Mouse (Mus musculus) hindbrain, embryonic 15.5 days (tissue): ENCODE data around the gene B3glct. TPM values are rescaled to one million over a fixed set of nuclear protein-coding genes. Genes with fewer than 3 reads are reported as not detected.

Experiments
- ATAC-seq: fragments of 200-750 bp; cut with Nextera tagmentation; 2 replicates; pipeline ENCODE4 v1.8.0; 2017; ENCODE audit warnings: low read depth, moderate number of reproducible peaks, moderate TSS enrichment; ENCODE audit not compliant: low FRiP score
- H3K27ac ChIP-seq: fragments of 300-500 bp; sonication (generic); replicated peaks from 2 replicates; pipeline ENCODE4 v1.5.1; 2015; ENCODE audit warnings: mild to moderate bottlenecking, inconsistent platforms
- H3K27me3 ChIP-seq: fragments of 300-500 bp; sonication (generic); 2 replicates; pipeline ENCODE4 v1.6.1; 2015; ENCODE audit warnings: control low read depth, inconsistent platforms
- H3K36me3 ChIP-seq: fragments of 300-500 bp; sonication (generic); 2 replicates; pipeline ENCODE4 v1.6.1; 2015; ENCODE audit warnings: control low read depth, inconsistent platforms
- H3K4me1 ChIP-seq: fragments of 300-500 bp; sonication (generic); replicated peaks from 2 replicates; pipeline ENCODE4 v1.6.1; 2015; ENCODE audit warnings: control low read depth, inconsistent platforms
- H3K4me2 ChIP-seq: fragments of 300-500 bp; sonication (generic); 2 replicates; pipeline ENCODE4 v1.6.1; 2015; ENCODE audit warnings: moderate library complexity, mild to moderate bottlenecking, inconsistent platforms
- H3K4me3 ChIP-seq: fragments of 300-500 bp; sonication (generic); 2 replicates; pipeline ENCODE4 v1.5.1; 2015; ENCODE audit warnings: mild to moderate bottlenecking, inconsistent platforms
- H3K9ac ChIP-seq: fragments of 300-500 bp; sonication (generic); 2 replicates; pipeline ENCODE4 v1.6.1; 2015; ENCODE audit warnings: inconsistent platforms
- H3K9me3 ChIP-seq: fragments of 300-500 bp; sonication (generic); 2 replicates; pipeline ENCODE4 v1.6.1; 2016; ENCODE audit warnings: control low read depth, inconsistent platforms
- WGBS: fragments of 180-500 bp; shearing (Covaris S2); methylation state at CpG from one replicate; pipeline ENCODE4 v1.1.7; 2015; 5-methylcytosine and 5-hydroxymethylcytosine counted together
- polyA plus RNA-seq: library from polyadenylated mRNA; unstranded; fragments of >200 nt; fragmentation: Nextera tagmentation; extraction: Ambion mirVana; gene quantifications from 2 replicates; pipeline ENCODE4 v1.2.1, GENCODE M21; 2015

Gene B3glct
- polyA plus RNA-seq, 1 experiment from 2014 or later, result 14.8 TPM

DNA sequence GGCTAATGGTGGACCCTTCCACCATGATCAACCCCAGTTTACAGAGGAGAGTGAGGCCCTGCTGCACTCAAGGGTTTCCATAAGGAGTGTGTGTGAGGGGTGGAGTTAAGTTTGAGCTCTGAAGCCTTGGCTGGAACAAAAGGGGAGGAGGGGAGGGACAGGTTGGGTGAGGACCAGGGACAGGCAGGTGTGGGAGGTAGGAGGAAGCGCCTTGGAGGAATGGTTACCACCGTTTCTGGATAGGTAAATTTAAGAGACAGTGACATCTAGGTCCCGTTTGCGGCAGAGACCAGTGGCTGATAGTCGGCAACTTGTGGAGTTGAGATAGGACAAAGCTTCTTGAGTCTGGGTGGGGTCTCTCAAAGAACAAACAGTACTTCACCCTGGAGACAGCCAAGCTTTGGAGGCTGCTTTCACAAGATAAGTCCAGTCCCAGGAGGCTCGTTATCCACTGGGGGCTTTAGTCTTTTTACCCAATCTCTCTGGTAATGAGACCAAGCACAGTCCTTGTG is 29.1 kb upstream of the B3glct start:
- Histone ChIP-seq H3K36me3 (no peaks in the 10 kb centered on the region), H3K9ac (no peak overlapping the region), H3K4me3 (no peak overlapping the region), H3K9me3 (no peaks in the 10 kb centered on the region), H3K27ac (no peak overlapping the region), H3K4me1 (peaks cover 19% of the 10 kb centered on the region), H3K4me2 (no peak overlapping the region), H3K27me3 (no peaks in the 10 kb centered on the region)
- no peak for ATAC-seq
- WGBS, result 86% methylated on average over 6 of the region's 6 CpGs

- no peak overlapping the region for H3K4me2 ChIP-seq
- H3K4me3 ChIP-seq, result no peak overlapping the region
- H3K9ac ChIP-seq, result no peak overlapping the region
- no peaks in the 10 kb centered on the region for H3K27me3 ChIP-seq
- 75% methylated on average over 14 of the region's 14 CpGs for WGBS
- H3K9me3 ChIP-seq, result no peaks in the 10 kb centered on the region
- no peak overlapping the region for H3K27ac ChIP-seq
- H3K4me1 ChIP-seq, result peaks cover 19% of the 10 kb centered on the region
- ATAC-seq, result no peak
- H3K36me3 ChIP-seq, result no peaks in the 10 kb centered on the region
Measured at GRCm38 (mm10) chr5:149649499-149650178, 28.4 kb upstream of the B3glct start.

- no peak overlapping the region for H3K4me3 ChIP-seq
- ATAC-seq, result peak; percentile 25; the same call in 1 of the 2 replicates
- H3K36me3 ChIP-seq, result no peaks in the 10 kb centered on the region
- no peaks in the 10 kb centered on the region for H3K27me3 ChIP-seq
- no peaks in the 10 kb centered on the region for H3K9me3 ChIP-seq
- no peak overlapping the region for H3K27ac ChIP-seq
- H3K4me2 ChIP-seq, result no peak overlapping the region
- H3K9ac ChIP-seq, result no peak overlapping the region
- 65% methylated on average over 4 of the region's 4 CpGs for WGBS
- H3K4me1 ChIP-seq, result peaks cover 19% of the 10 kb centered on the region
Measured at GRCm38 (mm10) chr5:149650179-149650553, 27.9 kb upstream of the B3glct start.

DNA sequence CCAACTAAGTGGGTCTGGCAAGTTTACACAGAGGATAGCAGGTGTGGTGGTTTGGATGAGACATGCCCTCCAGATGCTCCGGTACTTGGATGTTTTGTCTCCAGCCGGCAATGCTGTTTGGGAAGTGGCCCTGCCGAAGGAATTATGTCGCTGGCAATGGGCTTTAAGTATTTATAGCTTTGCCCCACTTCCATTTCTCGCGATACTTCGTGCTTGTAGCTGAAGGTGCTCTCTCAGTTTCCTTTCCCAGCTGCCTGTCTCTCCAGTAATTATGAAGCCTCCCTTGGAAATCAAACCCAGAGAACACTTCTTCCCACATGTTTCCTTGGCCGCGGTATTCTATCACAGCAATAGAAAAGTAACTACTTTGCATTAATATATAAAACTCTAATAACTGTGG is 22.4 kb upstream of the B3glct start:
- H3K27me3 ChIP-seq, result no peaks in the 10 kb centered on the region
- no peaks in the 10 kb centered on the region for H3K9me3 ChIP-seq
- no peak overlapping the region for H3K4me3 ChIP-seq
- no peak overlapping the region for H3K9ac ChIP-seq
- no peak for ATAC-seq
- WGBS, result 83% methylated on average over 9 of the region's 9 CpGs
- H3K27ac ChIP-seq, result no peak overlapping the region
- H3K4me2 ChIP-seq, result no peak overlapping the region
- H3K36me3 ChIP-seq, result no peaks in the 10 kb centered on the region
- no peaks in the 10 kb centered on the region; the same call in 1 of the 2 replicates for H3K4me1 ChIP-seq

DNA sequence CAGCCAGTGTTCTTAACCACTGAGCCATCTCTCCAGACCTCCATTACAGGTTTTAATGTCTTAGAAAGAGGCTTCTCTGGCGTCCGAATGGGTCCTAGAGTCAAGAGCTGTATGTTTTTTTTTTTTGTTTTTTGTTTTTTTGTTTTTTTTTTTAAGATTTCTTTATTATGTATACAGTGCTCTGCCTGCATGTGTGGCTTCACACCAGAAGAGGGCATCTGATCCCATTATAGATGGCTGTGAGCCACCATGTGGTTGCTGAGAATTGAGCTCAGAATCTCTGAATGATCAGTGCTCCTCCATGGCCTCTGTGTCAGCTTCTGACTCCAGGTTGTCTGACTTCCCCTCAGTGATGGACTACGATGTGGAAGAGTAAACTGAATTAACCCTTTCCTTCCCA is 20.0 kb upstream of the B3glct start:
- no peaks in the 10 kb centered on the region for H3K36me3 ChIP-seq
- H3K4me3 ChIP-seq, result no peak overlapping the region
- H3K27me3 ChIP-seq, result no peaks in the 10 kb centered on the region
- H3K9ac ChIP-seq, result no peak overlapping the region
- H3K27ac ChIP-seq, result no peak overlapping the region
- H3K4me1 ChIP-seq, result no peaks in the 10 kb centered on the region; the same call in 1 of the 2 replicates
- H3K9me3 ChIP-seq, result no peaks in the 10 kb centered on the region
- no peak for ATAC-seq
- WGBS, result 63% methylated on average over 3 of the region's 3 CpGs
- no peak overlapping the region for H3K4me2 ChIP-seq

DNA sequence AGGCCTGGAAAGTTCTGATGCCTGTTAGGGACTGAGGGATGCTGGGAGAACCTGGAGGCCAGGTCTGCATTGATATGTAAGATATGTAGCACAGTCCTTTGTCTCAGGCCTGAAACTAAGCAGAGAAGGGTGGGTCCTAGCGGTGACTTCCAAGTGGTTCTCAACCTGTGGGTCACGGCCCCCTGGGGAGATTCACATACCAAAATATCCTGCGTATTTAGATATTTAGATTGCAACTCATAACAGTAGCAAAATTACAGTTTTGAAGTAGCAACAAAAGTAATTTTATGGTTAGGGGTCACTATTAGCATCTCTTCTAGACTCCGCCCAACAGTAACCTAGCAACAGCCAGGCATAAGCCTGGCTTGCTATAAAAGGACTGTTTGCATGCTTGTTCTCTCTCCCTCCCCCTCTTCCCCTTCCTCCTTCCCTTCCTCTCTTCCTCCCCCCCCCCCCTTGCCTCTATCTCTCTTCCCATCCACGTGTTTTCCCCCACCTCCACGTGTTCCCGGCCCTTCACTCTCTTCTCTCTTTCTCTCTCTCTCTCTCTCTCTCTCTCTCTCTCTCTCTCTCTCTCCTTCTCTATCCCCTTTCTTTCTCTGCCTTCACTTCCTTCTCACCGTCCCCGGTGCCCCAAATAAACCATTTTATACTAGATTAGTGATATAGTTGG is 19.2 kb upstream of the B3glct start:
- ATAC-seq, result no peak; the same call in 1 of the 2 replicates
- H3K4me1 ChIP-seq, result no peaks in the 10 kb centered on the region; the same call in 1 of the 2 replicates
- no peak overlapping the region for H3K4me2 ChIP-seq
- no peak overlapping the region for H3K4me3 ChIP-seq
- H3K36me3 ChIP-seq, result no peaks in the 10 kb centered on the region
- H3K27me3 ChIP-seq, result no peaks in the 10 kb centered on the region
- H3K9me3 ChIP-seq, result no peaks in the 10 kb centered on the region
- H3K9ac ChIP-seq, result no peak overlapping the region
- no peak overlapping the region for H3K27ac ChIP-seq
- 66% methylated on average over 9 of the region's 9 CpGs for WGBS

DNA sequence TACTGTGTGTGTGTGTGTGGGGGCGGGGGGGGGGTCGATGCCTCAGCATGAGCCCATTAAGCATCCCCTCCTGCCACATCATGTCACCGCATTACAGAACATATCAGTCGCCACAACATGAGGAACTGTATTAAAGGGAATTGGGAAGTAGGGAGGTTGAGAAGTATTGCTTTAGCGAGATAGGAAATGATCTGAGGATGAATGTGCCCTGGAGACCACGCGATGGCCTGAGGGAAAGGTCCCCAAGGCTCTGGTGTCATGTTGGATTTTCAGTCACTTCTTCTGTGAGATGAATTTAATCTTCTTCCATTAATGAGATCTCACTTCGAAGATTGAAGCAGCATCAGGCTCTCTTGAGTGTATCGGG is 18.6 kb upstream of the B3glct start:
- H3K4me3 ChIP-seq, result no peak overlapping the region
- no peak overlapping the region for H3K4me2 ChIP-seq
- H3K27ac ChIP-seq, result no peak overlapping the region
- no peaks in the 10 kb centered on the region for H3K9me3 ChIP-seq
- ATAC-seq, result no peak
- H3K36me3 ChIP-seq, result no peaks in the 10 kb centered on the region
- no peak overlapping the region for H3K9ac ChIP-seq
- no peaks in the 10 kb centered on the region; the same call in 1 of the 2 replicates for H3K4me1 ChIP-seq
- WGBS, result 45% methylated on average over 9 of the region's 9 CpGs
- no peaks in the 10 kb centered on the region for H3K27me3 ChIP-seq

DNA sequence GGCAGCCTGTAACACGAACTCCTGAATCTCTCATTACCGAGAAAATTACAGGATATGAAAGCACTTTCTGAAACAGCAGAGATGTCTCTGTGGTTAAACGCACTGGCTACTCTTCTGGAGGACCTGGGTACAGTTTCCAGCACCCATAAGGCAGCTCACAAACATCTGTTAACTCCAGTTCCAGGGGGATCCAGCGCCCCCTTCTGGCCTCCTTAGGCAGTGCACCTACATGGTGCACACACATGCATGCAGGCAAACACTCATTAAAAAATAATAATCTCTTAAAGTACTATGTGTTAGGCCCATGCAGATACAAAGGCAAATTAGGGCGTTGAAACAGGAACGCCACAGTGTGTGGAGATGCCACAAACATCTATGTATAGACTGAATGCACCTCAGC is 16.6 kb upstream of the B3glct start:
- no peak overlapping the region for H3K4me2 ChIP-seq
- no peak overlapping the region for H3K27ac ChIP-seq
- no peaks in the 10 kb centered on the region; the same call in 1 of the 2 replicates for H3K4me1 ChIP-seq
- ATAC-seq, result no peak
- H3K36me3 ChIP-seq, result no peaks in the 10 kb centered on the region
- H3K9me3 ChIP-seq, result no peaks in the 10 kb centered on the region
- no peak overlapping the region for H3K9ac ChIP-seq
- H3K27me3 ChIP-seq, result no peaks in the 10 kb centered on the region
- 88% methylated on average over 6 of the region's 6 CpGs for WGBS
- no peak overlapping the region for H3K4me3 ChIP-seq

- Histone ChIP-seq H3K4me2 (no peak overlapping the region), H3K27me3 (no peaks in the 10 kb centered on the region), H3K36me3 (no peaks in the 10 kb centered on the region), H3K9ac (no peak overlapping the region), H3K4me1 (no peaks in the 10 kb centered on the region; the same call in 1 of the 2 replicates), H3K27ac (no peak overlapping the region), H3K9me3 (no peaks in the 10 kb centered on the region), H3K4me3 (no peak overlapping the region)
- ATAC-seq, result no peak
- WGBS, result 95% methylated on average over 6 of the region's 6 CpGs
Measured at GRCm38 (mm10) chr5:149662980-149663379, 15.1 kb upstream of the B3glct start.

DNA sequence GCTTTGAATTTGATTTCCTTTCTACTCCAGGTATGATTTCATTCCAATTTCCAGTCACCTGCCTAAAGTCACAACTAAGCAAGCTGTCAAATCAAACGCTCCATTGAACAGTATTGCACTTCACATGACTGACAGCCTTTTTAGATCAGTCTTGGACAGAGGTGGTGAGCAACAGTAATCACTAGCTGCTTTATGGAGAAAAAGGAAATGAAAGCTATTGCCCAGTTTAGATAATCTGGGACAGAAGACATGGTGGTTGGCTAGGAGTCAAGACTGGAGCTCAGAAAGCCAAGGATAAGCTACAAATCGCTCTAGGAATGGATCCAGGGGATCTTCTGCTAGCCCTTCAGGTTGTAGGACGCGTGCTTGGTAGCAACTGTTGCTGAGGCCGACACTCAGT is 14.6 kb upstream of the B3glct start:
- WGBS, result 81% methylated on average over 5 of the region's 5 CpGs
- no peak overlapping the region for H3K4me2 ChIP-seq

GRCm38 (mm10) chr5:149677196-149677595 is 834 bp upstream of the B3glct start:
- Histone ChIP-seq H3K4me3 (no peak overlapping the region), H3K4me2 (no peak overlapping the region), H3K27me3 (no peaks in the 10 kb centered on the region), H3K9ac (no peak overlapping the region), H3K36me3 (no peaks in the 10 kb centered on the region), H3K4me1 (peaks cover 15% of the 10 kb centered on the region), H3K27ac (no peak overlapping the region), H3K9me3 (no peaks in the 10 kb centered on the region)
- WGBS, result 95% methylated on average over 3 of the region's 3 CpGs
- no peak for ATAC-seq

More for the DNA sequence above, 14.6 kb upstream of the B3glct start:
- no peaks in the 10 kb centered on the region for H3K9me3 ChIP-seq
- H3K36me3 ChIP-seq, result no peaks in the 10 kb centered on the region
- no peak overlapping the region for H3K4me3 ChIP-seq
- H3K27me3 ChIP-seq, result no peaks in the 10 kb centered on the region
- no peak overlapping the region for H3K27ac ChIP-seq
- H3K4me1 ChIP-seq, result no peaks in the 10 kb centered on the region; the same call in 1 of the 2 replicates
- H3K9ac ChIP-seq, result no peak overlapping the region
- no peak for ATAC-seq

- Histone ChIP-seq H3K9ac (peak overlapping the region; percentile 67), H3K27me3 (no peaks in the 10 kb centered on the region), H3K36me3 (no peaks in the 10 kb centered on the region), H3K4me2 (peak overlapping the region; percentile 98), H3K9me3 (no peaks in the 10 kb centered on the region), H3K4me1 (peaks cover 15% of the 10 kb centered on the region), H3K27ac (no peak overlapping the region), H3K4me3 (peak overlapping the region; percentile 77)
- ATAC-seq, result no peak; the same call in 1 of the 2 replicates
- under 1% methylated on average over 15 of the region's 15 CpGs for WGBS
Measured at GRCm38 (mm10) chr5:149678990-149679348, 939 bp downstream of the B3glct start.
